Mouse (Mus musculus) frontal cortex, adult 2 months (tissue): Measurements from ENCODE around the gene Trhr2. TPM values are rescaled to one million over a fixed set of nuclear protein-coding genes. Genes with fewer than 3 reads are reported as not detected.
A peak's percentile ranks its signal among the peaks of the same experiment; 100 is the strongest.

Source experiments
- DNase-seq, 2 experiments: peaks; one replicate each; pipeline ENCODE4 v3.0.0; 2022; ENCODE audit warnings: low spot score in 1 of 2; ENCODE audit errors: extremely low spot score in 1 of 2
- polyA plus RNA-seq: library from polyadenylated mRNA; depleted of rRNA; stranded (reverse); fragments of >200 nt; gene quantifications from 2 replicates; pipeline ENCODE4 v1.2.3, GENCODE M21; 2012

The Trhr2 gene
- polyA plus RNA-seq, 1 experiment, result 4.8 TPM

- peak; percentile 80 to 84 for DNase-seq
Observed at GRCm38 (mm10) chr8:122355642-122356606, 4.6 kb downstream of the Trhr2 start.

GRCm38 (mm10) chr8:122354157-122354556 is 6.4 kb downstream of the Trhr2 start:
- no peak for DNase-seq

GRCm38 (mm10) chr8:122350309-122351089 is 10.0 kb downstream of the Trhr2 start:
- no peak for DNase-seq

GRCm38 (mm10) chr8:122349357-122350297 is 10.9 kb downstream of the Trhr2 start:
- DNase-seq, result no peak

DNA sequence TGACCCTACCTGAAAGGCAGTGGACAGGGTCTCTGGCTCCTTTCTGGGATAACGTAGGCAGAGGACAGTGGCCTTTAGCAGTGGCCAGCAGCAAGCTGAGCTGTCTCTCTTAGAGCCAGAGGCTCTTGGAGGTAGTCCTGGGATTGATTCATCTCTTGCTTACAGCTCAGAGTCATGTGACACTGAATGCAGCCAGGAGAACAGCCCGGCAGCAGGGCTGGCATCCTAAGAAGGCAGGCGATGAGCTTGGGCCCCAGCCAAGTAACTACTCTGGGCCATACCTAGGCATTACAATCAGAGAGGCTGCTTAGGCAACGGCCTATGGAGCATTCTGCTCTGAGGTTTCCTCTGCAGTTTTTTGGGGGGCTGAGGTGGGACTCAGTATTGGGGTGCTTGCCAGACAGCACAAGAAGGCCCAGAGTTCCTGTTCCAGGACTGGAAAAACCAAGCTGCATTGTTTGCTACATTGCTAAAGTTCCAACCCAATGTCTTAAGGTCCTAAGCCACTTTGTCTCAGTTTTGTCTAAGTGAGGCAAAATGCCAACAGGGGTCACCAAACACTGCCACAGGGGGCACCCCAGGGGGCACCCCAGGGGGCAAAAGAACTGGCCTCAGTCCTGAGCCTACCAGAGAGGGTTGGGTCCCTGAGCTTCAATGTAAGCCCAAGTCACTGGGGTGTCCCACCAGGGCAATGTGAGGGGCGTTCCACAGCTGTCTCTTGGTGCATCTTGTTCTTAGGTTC is 12.6 kb downstream of the Trhr2 start:
- DNase-seq, result peak; percentile 61 to 79

GRCm38 (mm10) chr8:122345181-122346095 is 15.1 kb downstream of the Trhr2 start:
- no peak for DNase-seq

- DNase-seq, result no peak
Observed at GRCm38 (mm10) chr8:122344219-122344618, 16.3 kb downstream of the Trhr2 start.

DNA sequence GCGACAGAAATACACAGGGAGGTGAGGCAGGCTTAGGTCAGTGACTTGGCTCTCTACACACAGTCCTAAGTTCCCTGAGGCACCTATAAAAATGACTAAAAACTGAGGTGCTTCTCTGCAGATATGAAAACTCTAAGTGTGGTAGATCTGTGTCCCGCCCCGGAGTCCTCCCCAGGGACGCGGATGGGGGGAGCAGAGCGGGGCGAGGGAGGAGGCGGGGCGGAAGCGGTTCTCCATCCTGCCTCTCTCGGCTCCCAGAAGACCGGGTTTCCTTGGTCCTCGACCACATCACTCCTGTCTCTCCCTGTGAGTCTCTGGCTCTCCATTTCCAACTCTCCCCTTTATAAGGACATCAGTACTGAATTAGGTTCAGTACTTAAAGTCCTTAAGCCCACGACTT is 16.8 kb downstream of the Trhr2 start:
- DNase-seq, result no peak

DNA sequence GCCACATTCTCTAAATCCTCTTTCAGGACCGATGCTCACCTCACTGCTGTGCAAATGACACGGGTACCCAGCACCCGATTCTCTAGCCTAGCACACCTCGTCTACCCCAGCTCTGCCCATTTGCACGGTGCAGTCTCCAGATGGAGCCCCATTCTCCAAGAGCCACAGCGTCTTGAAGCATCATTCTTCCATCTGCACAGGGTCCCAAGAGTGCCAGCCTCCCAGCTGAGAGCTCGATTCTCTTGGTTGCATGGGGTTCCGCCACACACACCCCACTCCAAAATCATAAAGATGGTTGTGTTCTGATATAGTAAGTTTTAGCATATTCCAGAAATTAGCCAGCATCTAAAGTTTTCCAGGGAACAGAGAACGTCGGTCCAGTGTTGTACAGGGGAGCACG is 17.2 kb downstream of the Trhr2 start:
- DNase-seq, result no peak

DNA sequence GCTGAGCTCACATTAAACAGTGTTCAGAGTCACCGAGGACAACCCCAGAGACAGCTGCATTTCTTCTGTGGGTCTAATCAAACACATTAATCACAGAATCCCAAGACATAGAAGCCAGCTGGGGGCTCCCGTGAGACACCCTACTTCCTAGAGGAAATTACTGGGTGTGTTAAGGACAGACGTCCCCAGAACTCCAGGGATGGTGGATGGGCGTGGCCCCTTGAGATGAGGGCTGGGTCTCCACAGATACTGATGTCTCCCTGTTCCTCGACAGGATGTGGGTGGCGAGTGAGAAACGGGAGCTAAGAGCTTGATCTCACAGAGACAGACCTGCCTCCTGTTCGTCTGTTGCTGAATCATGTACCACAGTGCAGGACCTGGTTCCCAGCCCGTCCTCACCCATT is 17.7 kb downstream of the Trhr2 start:
- peak; percentile 57 to 73 for DNase-seq

DNA sequence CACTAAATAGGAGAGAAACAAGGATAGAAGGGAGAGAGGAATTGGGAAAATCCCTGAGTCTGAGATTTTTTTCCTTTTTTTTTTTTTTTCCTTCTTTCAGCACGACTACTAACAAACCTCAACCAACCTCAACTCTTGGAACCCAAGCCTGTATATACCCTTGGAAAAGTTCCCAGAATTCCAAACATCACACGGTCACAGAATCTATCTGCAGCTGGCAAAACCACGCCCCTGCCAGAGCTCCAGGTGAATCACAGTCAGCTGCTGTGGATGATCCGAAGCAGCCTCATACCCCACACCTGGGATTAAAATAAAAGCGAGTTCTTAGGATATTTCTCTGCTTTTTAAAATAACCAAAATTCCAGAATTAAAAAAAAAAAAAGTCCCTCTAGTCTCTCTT is 18.2 kb downstream of the Trhr2 start:
- DNase-seq, result no peak

- DNase-seq, result no peak
Observed at GRCm38 (mm10) chr8:122341790-122342189, 18.8 kb downstream of the Trhr2 start.

- no peak for DNase-seq
Observed at GRCm38 (mm10) chr8:122340761-122341160, 19.8 kb downstream of the Trhr2 start.

DNA sequence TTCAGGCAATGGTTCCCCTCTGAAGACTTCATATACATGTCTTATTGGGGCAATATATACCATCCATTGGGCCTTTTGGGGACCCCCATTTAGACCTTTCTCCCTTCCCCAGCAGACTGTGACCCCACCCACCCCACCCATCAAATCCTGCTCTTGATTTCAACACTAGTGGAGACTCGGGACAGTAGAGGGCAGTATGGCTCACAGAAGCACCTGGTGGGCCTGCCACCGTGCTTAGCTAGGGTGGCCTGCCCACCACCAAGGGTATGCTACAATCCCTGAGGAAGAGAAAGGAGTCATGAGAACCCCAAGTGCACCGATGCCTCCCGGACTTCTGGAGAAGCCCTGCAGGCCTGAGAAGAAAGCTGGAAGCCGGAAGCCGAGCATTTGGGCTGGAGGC is 21.7 kb downstream of the Trhr2 start:
- DNase-seq, result no peak

DNA sequence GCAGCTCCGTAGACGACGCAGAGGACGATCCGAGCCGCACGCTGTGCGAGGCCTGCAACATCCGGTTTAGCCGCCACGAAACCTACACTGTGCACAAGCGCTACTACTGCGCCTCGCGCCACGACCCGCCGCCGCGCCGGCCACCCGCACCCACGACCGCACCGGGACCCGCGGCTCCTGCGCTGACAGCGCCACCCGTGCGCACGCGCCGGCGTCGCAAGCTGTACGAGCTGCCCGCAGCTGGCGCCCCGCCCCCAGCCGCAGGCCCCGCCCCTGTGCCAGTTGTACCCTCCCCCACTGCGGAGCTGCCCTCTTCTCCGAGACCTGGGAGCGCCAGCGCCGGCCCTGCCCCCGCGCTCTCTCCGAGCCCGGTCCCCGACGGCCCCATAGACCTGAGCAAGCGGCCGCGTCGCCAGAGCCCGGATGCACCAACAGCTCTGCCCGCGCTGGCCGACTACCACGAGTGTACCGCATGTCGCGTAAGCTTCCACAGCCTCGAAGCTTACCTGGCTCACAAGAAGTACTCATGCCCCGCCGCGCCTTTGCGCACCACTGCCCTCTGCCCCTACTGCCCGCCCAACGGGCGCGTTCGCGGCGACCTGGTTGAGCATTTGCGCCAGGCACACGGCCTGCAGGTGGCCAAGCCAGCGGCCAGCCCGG is 24.2 kb downstream of the Trhr2 start:
- peak in 1 of 2 experiments; percentile 59 for DNase-seq

- no peak for DNase-seq
Observed at GRCm38 (mm10) chr8:122335638-122336250, 24.8 kb downstream of the Trhr2 start.

DNA sequence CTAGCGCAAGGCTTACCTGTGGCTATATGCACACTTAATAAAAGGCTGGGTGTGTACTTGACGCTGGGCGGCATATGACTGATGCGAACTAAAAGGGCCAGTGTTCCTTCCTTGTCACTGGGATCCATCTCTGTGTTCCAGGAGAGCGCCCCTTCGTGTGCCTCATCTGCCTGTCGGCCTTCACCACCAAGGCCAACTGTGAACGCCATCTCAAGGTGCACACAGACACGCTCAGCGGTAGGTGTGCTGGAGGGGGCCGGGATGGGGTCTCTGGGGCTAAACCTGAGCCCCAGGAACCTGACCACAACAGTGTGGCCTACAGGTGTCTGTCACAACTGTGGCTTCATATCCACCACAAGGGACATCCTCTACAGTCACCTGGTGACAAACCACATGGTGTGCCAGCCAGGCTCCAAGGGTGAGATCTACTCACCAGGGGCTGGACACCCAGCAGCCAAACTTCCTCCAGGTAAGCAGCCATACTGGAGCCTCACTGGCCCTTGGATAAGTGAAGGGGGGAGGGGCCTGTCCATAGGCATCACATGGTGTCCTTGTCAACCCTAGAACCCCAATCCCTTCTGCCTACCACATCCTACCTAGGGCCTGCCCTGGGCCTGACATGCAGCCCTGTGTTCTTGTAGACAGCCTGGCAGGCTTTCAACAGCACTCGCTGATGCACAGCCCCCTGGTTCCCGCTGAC is 25.6 kb downstream of the Trhr2 start:
- no peak for DNase-seq
